Mouse (Mus musculus): ENCODE data around the gene Padi2. TPM values are rescaled to one million over a fixed set of nuclear protein-coding genes. Genes with fewer than 3 reads are reported as not detected.

Padi2 gene
- total and polyA plus RNA-seq, 3 experiments: 0.21 to 0.82 TPM; not detected in 1

DNA sequence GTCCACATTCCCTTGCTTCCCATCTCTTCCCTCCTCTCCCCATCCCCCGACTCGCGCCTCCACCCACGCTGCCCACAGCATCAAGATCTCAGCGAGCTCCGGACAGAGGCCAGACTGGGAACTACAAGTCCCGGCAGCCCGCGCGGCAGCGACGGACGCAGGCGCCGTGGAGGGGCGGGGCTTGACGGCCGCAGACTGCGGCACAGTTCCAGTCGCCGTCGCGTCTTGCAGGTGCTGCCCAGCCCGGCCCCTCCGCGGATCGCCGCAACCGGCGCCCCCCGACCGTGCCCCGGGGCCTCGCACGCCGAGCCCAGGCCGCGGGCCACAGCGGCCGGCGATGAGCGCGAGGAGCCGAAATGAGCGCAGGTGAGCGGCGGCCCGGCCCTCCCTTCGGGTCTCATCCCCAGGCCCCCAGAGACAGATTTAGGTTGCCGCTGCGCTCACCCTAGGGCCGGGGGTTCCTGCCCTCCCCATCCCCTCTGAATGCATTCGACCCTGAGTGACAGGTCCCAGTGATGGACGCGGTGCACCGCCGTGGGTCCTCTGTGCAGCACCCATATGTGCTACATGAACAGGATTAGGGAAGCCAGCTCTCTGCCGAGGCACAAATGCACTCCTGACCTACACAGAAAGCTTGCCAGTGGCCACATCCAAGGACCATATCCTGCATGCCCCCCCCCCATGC is 80.7 kb downstream of the Padi2 start, which contains the start of gene Atp13a2:
TSS of gene Atp13a2 (plus strand) at position 163 of the 685 bp plus-strand sequence.
- H3K4me3 ChIP-seq (ENCODE audit: low read depth, low read length): peak within 1 kb of the TSS; percentile 92
- ATAC-seq (ENCODE audit: extremely low read depth, insufficient number of reproducible peaks, low FRiP score, poor library complexity, severe bottlenecking) (peak; percentile 58), DNase-seq (ENCODE audit: low spot score) (peak; percentile 89)
- H3K36me3 ChIP-seq (replicated peaks): peaks cover 32% of the 10 kb centered on the region
- H3K9me3 ChIP-seq (replicated peaks): no peaks in the 10 kb centered on the region
- TF ChIP-seq GATA1 (IDR thresholded peaks at IDR 0.05; ENCODE audit: borderline replicate concordance, low read length) (no peak), TAL1 (conservative IDR thresholded peaks at IDR 0.05; ENCODE audit: low read depth, low read length) (no peak), CTCF (IDR thresholded peaks at IDR 0.05; ENCODE audit: low read depth, low read length) (no peak), POLR2AphosphoS5 (IDR thresholded peaks at IDR 0.05; ENCODE audit: insufficient replicate concordance, low read depth, low read length) (no peak), GATA2 (IDR thresholded peaks at IDR 0.05; ENCODE audit: borderline replicate concordance, low read depth, low read length) (no peak)
- peaks cover 4% of the 10 kb centered on the region; the same call in 1 of the 2 replicates for H3K27me3 ChIP-seq (ENCODE audit: insufficient read depth, low read length)
- peaks cover 64% of the 10 kb centered on the region for H3K4me1 ChIP-seq (ENCODE audit: insufficient read depth, low read depth, low read length)

DNA sequence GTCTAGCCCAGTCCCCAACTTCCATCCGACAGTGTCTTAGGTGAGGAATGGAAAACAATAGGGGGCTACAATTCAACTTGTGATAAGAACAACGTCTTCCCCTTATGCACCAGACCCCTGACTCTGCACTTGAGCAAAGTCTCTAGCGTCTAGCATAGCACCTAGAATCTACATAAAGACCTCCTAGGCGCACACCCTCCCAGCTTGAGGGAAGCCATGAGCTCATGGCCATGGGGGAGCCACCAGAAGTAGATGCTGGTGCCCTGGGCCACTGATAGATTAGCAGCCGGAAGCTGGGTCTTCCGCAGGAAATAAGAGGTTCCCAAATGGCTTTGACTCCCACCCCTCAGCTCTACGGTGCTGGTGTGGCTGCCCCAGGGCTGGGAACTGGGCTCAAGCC is 81.3 kb downstream of the Padi2 start:
- DNase-seq (ENCODE audit: low spot score) (no peak), ATAC-seq (ENCODE audit: extremely low read depth, insufficient number of reproducible peaks, low FRiP score, poor library complexity, severe bottlenecking) (no peak)
- Histone ChIP-seq H3K36me3 (replicated peaks) (peaks cover 38% of the 10 kb centered on the region), H3K4me3 (ENCODE audit: low read depth, low read length) (peak overlapping the region; percentile 92), H3K27me3 (ENCODE audit: insufficient read depth, low read length) (peaks cover 4% of the 10 kb centered on the region; the same call in 1 of the 2 replicates), H3K4me1 (ENCODE audit: insufficient read depth, low read depth, low read length) (peaks cover 59% of the 10 kb centered on the region), H3K9me3 (replicated peaks) (no peaks in the 10 kb centered on the region)
- no peak for TF ChIP-seq POLR2AphosphoS5 (IDR thresholded peaks at IDR 0.05; ENCODE audit: insufficient replicate concordance, low read depth, low read length)
- no peak for TF ChIP-seq TAL1 (conservative IDR thresholded peaks at IDR 0.05; ENCODE audit: low read depth, low read length)
- no peak for TF ChIP-seq CTCF (IDR thresholded peaks at IDR 0.05; ENCODE audit: low read depth, low read length)
- no peak for TF ChIP-seq GATA2 (IDR thresholded peaks at IDR 0.05; ENCODE audit: borderline replicate concordance, low read depth, low read length)

DNA sequence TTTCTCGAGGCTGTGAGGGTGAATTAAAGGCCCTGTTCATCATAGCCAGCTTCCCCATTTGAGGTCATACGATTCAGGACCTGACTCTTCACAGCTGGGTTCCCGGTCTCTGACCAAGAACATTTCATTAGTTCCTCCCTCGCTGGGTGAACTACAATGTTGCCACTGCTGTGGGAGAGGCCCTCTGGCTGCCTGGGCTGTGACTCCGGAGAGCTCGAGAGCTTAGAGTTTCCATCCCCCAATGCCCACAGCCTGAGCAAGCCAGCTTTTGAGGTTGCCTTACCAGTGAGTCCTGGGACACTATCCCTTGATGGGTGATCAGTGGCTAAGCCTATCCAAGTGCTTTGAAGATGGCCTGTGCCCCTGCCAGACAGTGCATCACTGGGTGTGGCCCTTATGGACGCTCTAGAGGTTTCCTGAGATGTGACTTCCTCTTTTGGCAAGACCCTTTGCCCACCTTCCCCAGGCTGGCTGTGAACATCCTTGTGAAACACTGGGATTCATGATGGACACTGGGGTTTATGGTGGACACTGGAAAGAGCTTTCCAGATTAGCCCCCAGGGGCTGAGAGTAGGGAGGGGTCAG is 82.7 kb downstream of the Padi2 start:
- peaks cover 48% of the 10 kb centered on the region for H3K4me1 ChIP-seq (ENCODE audit: insufficient read depth, low read depth, low read length)
- no peak for ATAC-seq (ENCODE audit: extremely low read depth, insufficient number of reproducible peaks, low FRiP score, poor library complexity, severe bottlenecking)
- no peak for DNase-seq (ENCODE audit: low spot score)
- H3K27me3 ChIP-seq (ENCODE audit: insufficient read depth, low read length): peaks cover 4% of the 10 kb centered on the region; the same call in 1 of the 2 replicates
- TF ChIP-seq TAL1 (conservative IDR thresholded peaks at IDR 0.05; ENCODE audit: low read depth, low read length): no peak
- no peak for TF ChIP-seq GATA2 (IDR thresholded peaks at IDR 0.05; ENCODE audit: borderline replicate concordance, low read depth, low read length)
- no peak overlapping the region; the same call in 1 of the 2 replicates for H3K4me3 ChIP-seq (ENCODE audit: low read depth, low read length)
- H3K9me3 ChIP-seq (replicated peaks): no peaks in the 10 kb centered on the region
- H3K36me3 ChIP-seq (replicated peaks): peaks cover 49% of the 10 kb centered on the region

DNA sequence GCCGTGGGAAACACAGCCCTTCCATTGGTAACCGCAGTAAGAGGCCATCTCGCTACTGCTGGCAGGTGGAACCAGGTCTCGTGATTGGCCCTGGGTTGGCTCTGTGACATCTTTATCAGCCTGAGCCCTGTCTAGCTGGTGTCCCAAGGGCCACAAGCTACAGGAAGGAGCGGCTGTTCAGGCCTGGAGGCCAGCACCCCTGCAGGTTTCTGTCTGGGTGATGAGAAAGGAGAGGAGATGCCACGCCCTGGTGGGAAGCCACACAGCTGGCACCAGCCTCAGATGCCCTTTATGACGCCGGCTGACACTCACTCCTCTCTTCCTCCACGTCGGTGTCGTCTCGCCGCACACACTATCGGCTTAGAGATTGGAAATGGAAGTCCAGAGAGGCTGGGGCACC is 83.3 kb downstream of the Padi2 start:
- no peak for TF ChIP-seq POLR2AphosphoS5 (IDR thresholded peaks at IDR 0.05; ENCODE audit: insufficient replicate concordance, low read depth, low read length)
- no peak for TF ChIP-seq TAL1 (conservative IDR thresholded peaks at IDR 0.05; ENCODE audit: low read depth, low read length)
- no peak for TF ChIP-seq GATA1 (IDR thresholded peaks at IDR 0.05; ENCODE audit: borderline replicate concordance, low read length)
- no peak for TF ChIP-seq CTCF (IDR thresholded peaks at IDR 0.05; ENCODE audit: low read depth, low read length)
- TF ChIP-seq GATA2 (IDR thresholded peaks at IDR 0.05; ENCODE audit: borderline replicate concordance, low read depth, low read length): no peak
- Histone ChIP-seq H3K4me3 (ENCODE audit: low read depth, low read length) (no peak overlapping the region), H3K36me3 (replicated peaks) (peaks cover 56% of the 10 kb centered on the region), H3K27me3 (ENCODE audit: insufficient read depth, low read length) (peaks cover 3% of the 10 kb centered on the region; the same call in 1 of the 2 replicates), H3K9me3 (replicated peaks) (no peaks in the 10 kb centered on the region), H3K4me1 (ENCODE audit: insufficient read depth, low read depth, low read length) (peaks cover 43% of the 10 kb centered on the region)
- DNase-seq (ENCODE audit: low spot score): no peak
- ATAC-seq (ENCODE audit: extremely low read depth, insufficient number of reproducible peaks, low FRiP score, poor library complexity, severe bottlenecking): no peak

DNA sequence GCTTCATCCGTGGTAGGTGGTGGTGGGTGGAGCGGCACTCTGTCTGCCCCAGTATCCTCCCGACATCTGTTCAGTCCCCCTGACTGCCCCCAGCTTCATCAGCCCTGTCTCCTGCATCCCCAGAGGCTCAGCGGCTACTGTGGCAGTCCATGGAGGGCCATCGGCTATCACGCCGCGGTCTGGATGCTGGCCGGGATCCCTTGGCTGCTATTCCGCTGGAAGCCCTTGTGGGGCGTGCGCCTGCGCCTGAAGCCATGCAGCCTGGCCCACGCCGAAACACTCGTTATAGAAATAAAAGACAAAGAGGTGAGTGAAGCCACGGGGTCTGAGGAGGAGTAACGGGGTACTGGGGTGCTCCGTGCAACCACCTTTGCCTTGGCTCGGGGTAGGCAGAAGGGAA is 86.1 kb downstream of the Padi2 start:
- H3K4me1 ChIP-seq (ENCODE audit: insufficient read depth, low read depth, low read length): peaks cover 25% of the 10 kb centered on the region
- DNase-seq (ENCODE audit: low spot score): no peak
- TF ChIP-seq TAL1 (conservative IDR thresholded peaks at IDR 0.05; ENCODE audit: low read depth, low read length): no peak
- no peak for TF ChIP-seq GATA1 (IDR thresholded peaks at IDR 0.05; ENCODE audit: borderline replicate concordance, low read length)
- no peak for TF ChIP-seq GATA2 (IDR thresholded peaks at IDR 0.05; ENCODE audit: borderline replicate concordance, low read depth, low read length)
- TF ChIP-seq CTCF (IDR thresholded peaks at IDR 0.05; ENCODE audit: low read depth, low read length): no peak
- TF ChIP-seq POLR2AphosphoS5 (IDR thresholded peaks at IDR 0.05; ENCODE audit: insufficient replicate concordance, low read depth, low read length): no peak
- H3K4me3 ChIP-seq (ENCODE audit: low read depth, low read length): no peak overlapping the region
- H3K9me3 ChIP-seq (replicated peaks): no peaks in the 10 kb centered on the region
- H3K27me3 ChIP-seq (ENCODE audit: insufficient read depth, low read length): no peaks in the 10 kb centered on the region
- no peak for ATAC-seq (ENCODE audit: extremely low read depth, insufficient number of reproducible peaks, low FRiP score, poor library complexity, severe bottlenecking)
- H3K36me3 ChIP-seq (replicated peaks): peaks cover 83% of the 10 kb centered on the region

DNA sequence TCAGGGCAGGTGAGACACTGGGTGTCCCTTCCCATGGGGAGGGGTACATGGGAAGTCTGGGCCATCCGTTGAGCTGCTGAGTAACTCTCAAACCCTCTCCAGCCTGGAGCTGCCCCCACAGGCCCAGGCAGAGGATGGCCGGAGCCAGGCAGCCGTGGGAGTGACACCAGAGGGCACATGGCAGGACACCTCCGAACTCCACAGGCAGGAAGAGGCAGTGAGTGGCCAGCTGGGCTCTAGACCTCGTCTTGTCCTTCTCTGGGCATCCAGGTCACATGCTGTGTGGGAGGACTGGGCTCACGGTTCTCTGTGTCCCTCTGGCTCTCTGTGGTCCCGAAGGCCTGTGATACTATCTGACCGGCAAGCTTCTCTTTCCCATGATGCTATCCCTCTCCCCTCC is 87.7 kb downstream of the Padi2 start:
- Histone ChIP-seq H3K4me3 (ENCODE audit: low read depth, low read length) (no peak overlapping the region), H3K27me3 (ENCODE audit: insufficient read depth, low read length) (no peaks in the 10 kb centered on the region), H3K9me3 (replicated peaks) (no peaks in the 10 kb centered on the region), H3K4me1 (ENCODE audit: insufficient read depth, low read depth, low read length) (peaks cover 12% of the 10 kb centered on the region), H3K36me3 (replicated peaks) (peaks cover 93% of the 10 kb centered on the region)
- TF ChIP-seq TAL1 (conservative IDR thresholded peaks at IDR 0.05; ENCODE audit: low read depth, low read length) (no peak), GATA1 (IDR thresholded peaks at IDR 0.05; ENCODE audit: borderline replicate concordance, low read length) (no peak), POLR2AphosphoS5 (IDR thresholded peaks at IDR 0.05; ENCODE audit: insufficient replicate concordance, low read depth, low read length) (no peak), CTCF (IDR thresholded peaks at IDR 0.05; ENCODE audit: low read depth, low read length) (no peak), GATA2 (IDR thresholded peaks at IDR 0.05; ENCODE audit: borderline replicate concordance, low read depth, low read length) (no peak)
- ATAC-seq (ENCODE audit: extremely low read depth, insufficient number of reproducible peaks, low FRiP score, poor library complexity, severe bottlenecking) (no peak), DNase-seq (ENCODE audit: low spot score) (no peak)

Data from G1E (cell line).